Mouse (Mus musculus): ENCODE data around the gene Il12rb2.

The Il12rb2 gene

GRCm38 (mm10) chr6:67303210-67303609 is 72.8 kb downstream of the Il12rb2 start:
- no peak for TF ChIP-seq GATA4 (IDR thresholded peaks at IDR 0.05; ENCODE audit: insufficient replicate concordance, low read length)

DNA sequence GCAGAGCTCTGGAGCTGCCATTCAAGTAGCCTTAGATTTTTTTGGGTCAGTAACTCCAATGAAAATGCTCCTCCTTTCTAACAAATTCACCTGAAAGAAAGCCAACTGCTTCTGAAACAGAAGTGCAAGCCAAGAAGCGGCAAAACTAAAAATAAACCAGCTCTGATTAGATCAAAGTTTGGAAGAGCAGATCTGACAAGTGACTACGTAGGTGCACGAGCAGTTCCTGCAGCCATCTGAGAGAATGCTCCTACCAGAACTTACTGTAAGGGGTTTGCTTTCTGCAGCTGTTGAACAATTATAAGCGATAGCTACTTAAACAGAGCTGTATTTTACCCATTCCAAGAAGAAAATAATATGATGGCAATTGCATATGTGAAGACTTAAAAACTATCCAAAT is 73.5 kb downstream of the Il12rb2 start:
- TF ChIP-seq GATA4 (IDR thresholded peaks at IDR 0.05; ENCODE audit: insufficient replicate concordance, low read length), result no peak

DNA sequence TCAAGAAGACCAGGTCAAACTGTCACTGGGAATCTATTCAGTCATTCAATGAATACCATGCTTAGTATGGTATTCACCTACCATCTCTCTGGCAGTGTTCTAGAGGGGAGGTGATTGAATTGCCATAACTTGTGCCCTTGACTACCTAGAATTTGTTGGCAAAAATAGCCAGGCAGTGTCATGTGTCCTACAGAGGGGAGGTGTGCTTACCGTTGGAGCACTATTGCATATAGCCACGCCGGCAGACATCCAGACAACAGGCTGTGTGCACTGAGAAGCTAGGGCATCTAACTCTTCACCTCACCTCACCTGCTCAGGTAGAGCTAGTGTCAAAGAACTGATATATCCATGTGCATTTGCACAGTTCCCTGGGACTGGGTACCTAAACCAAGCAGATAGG is 74.8 kb downstream of the Il12rb2 start:
- no peak for TF ChIP-seq GATA4 (IDR thresholded peaks at IDR 0.05; ENCODE audit: insufficient replicate concordance, low read length)

DNA sequence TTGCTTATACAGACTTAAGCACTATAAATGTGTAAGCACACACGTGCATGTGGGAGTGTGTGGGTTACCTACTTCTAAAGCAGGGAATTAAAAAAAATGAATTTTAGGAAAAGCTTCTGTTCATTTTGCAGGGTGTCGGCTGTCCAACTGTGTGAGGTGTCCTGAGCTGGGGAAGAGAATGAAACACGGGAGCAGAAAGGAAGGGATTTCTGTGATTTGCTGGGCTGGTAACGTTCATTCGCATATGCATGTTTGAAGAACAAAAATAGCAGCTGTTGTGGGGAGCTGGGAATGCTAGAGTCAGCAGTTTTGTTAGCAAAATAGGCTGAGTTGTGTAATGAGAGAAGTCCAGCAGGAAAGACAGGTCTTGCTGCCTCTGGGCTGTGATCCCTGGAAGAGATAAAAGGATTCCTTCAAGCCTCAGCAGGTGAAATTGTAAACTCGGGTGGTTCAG is 75.3 kb downstream of the Il12rb2 start:
- no peak; the same call in 1 of the 2 replicates for TF ChIP-seq GATA4 (IDR thresholded peaks at IDR 0.05; ENCODE audit: insufficient replicate concordance, low read length)

GRCm38 (mm10) chr6:67300300-67300699 is 75.7 kb downstream of the Il12rb2 start:
- no peak for TF ChIP-seq GATA4 (IDR thresholded peaks at IDR 0.05; ENCODE audit: insufficient replicate concordance, low read length)

GRCm38 (mm10) chr6:67298742-67299141 is 77.2 kb downstream of the Il12rb2 start:
- TF ChIP-seq GATA4 (IDR thresholded peaks at IDR 0.05; ENCODE audit: insufficient replicate concordance, low read length), result no peak

DNA sequence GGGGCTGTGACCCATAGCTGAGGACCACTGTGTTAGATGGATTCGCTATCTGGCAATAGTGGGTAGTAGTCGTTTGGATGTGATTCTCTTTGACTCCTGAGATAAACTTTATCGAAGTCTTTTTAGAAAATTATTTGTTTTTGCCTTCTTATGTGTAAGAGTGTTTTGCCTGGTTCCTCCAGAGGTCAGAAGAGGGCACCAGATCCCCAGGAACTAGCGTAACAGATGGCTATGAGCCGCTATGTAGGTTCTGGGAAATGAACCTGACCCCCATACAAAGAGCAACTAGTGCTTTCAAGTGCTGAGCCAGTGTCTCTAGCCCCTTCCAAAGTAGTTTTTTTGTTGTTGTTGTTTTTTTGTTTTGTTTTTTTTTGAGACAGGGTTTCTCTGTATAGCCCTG is 79.9 kb downstream of the Il12rb2 start:
- no peak for TF ChIP-seq GATA4 (IDR thresholded peaks at IDR 0.05; ENCODE audit: insufficient replicate concordance, low read length)

DNA sequence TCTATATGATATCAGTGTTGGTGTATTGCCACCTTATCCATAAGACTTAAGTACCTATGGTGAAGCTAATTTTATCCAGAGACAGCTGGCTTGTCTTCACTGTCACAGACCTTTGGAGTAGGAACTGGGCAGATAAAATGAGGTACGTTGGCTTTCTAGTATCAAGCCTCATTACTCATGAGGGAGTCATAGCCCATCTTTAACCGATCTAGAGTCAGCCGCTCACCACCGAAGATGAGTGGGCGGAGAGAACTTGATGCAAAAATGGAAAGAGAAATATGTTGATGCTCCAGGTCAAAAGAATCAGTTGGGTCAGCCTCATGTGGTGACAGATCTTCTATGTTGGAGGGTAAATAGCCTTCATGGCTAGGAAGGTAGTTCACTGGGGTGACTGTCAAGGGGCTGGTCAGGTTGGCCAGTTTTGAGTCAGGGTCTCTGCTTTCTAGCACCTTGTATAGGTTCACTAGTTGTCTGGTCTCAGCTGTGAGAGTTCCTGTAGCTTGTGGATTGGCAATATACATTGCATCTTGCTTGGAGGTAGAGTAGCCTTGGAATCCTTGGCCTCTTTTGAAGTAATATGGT is 83.9 kb downstream of the Il12rb2 start:
- TF ChIP-seq GATA4 (IDR thresholded peaks at IDR 0.05; ENCODE audit: insufficient replicate concordance, low read length), result no peak

DNA sequence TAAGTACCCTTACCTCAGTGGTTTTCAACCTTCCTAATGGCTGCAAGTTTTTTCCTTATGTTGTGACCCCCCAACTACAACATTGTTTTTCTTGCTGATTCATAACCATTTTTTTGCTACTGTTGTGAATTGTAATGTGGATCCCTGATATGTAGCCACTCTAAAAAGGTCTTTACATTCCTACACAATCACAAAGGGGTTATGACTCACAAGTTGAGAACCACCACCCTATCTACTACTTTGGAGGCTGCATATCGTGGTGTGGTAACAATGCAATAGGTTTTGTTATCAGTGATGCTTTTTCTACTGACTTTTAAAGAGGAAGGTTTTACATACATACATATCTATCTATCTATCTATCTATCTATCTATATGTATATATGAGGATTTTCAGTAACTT is 93.1 kb downstream of the Il12rb2 start:
- TF ChIP-seq GATA4 (IDR thresholded peaks at IDR 0.05; ENCODE audit: insufficient replicate concordance, low read length), result no peak

DNA sequence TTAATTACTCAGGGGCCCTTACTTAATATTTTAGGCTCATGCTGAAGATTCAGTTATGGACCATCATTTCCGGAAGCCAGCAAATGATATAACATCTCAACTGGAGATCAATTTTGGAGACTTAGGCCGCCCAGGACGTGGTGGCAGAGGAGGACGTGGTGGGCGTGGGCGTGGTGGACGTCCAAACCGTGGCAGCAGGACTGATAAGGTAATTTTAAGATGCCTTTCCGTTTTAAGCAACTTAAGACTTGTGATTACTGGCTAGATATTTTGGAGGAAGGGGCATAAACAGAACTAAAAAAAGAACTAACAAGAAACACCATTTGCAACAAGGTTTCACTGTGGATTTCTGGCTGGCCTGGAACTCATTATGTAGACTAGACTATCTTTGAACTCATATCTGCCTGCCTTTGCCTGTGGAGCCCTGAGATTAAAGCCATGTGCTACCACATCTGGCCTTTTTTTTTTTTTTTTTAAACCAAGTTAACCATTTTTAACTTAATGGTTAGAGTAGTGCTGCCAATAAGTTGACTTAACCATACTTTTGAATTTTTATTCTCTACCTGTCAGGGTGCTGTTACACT is 94.3 kb downstream of the Il12rb2 start:
- no peak for TF ChIP-seq GATA4 (IDR thresholded peaks at IDR 0.05; ENCODE audit: insufficient replicate concordance, low read length)

- TF ChIP-seq GATA4 (IDR thresholded peaks at IDR 0.05; ENCODE audit: insufficient replicate concordance, low read length), result no peak
Observed at GRCm38 (mm10) chr6:67277944-67278343, 98.0 kb downstream of the Il12rb2 start.

DNA sequence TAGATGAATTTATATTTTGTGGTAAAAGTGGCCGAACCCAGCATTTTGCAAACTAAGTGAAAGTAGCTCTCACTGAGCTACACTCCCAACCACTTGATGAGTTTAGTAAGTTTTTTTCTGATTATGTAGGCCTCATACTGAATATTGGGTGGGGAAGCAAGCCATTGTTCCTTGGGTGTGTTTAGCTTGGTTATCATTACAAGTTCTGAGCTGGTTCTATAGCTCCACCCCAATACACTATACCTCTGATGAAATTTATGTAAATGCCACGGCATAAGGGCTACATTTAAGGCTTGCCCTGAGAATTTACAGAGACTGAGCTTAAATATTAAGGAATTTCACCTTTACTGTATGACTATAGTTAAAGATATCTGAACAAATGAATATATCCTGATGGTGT is 106.5 kb downstream of the Il12rb2 start:
- TF ChIP-seq GATA4 (IDR thresholded peaks at IDR 0.05; ENCODE audit: insufficient replicate concordance, low read length), result no peak

GRCm38 (mm10) chr6:67268983-67269382 is 107.0 kb downstream of the Il12rb2 start:
- no peak for TF ChIP-seq GATA4 (IDR thresholded peaks at IDR 0.05; ENCODE audit: insufficient replicate concordance, low read length)

DNA sequence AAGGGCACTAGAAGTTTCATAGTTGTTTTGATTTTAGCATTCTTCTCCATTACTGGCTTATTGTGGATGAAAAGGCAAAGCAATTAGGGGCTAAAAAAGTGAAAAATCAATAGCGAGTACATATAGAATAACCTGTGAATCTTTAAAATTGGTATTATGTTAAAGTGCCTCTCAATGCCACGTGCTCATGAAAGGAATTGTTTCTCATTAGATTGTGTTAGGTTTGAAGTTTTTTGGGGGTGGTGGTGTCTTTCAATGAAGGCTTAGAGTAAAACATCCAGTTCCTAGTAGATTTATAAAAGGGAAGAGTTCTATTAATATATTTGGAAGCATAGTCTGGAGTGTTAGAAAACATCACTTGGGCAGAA is 107.8 kb downstream of the Il12rb2 start:
- TF ChIP-seq GATA4 (IDR thresholded peaks at IDR 0.05; ENCODE audit: insufficient replicate concordance, low read length), result no peak

DNA sequence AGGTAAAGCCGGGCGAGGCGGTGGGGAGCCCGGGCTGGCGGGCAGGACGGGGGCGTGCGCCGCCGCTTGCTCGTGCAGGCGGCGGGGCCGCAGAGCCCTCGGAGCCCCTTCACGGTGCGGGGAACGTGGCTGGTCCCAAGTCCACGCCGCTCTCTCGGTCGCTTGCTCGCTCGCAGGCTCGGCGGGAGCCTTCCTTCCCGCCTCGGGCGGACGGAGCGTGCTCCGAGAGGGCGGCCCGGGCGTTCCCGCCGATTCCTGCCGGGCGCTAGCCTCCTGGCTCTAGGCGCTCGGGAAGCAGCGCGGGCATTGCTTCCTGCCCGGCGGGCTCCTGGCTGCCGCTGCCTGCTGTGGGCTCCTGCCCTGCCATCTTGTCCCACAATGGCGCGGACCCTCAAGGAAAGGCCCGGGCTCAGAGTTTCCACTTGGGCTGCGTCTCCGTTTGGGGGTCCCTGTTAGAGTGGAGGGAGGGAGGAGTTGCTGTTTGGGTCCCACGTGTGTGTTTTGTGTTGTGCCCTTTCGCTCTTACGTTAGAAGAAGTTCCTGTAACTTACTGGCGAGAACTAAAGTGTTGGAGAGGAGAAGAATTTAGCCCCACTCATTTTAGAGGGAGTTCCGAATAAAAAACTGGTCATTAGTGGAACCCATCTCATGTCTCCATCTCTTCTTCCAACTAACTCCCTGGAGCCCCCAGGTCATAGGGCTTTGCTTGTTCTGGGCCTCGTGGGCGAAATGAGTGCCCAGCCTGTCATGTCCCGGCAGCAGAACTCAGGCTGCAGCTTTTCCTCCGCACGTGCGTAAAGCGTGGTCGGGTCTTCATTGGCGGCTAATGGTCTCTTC is 108.4 kb downstream of the Il12rb2 start:
- TF ChIP-seq GATA4 (IDR thresholded peaks at IDR 0.05; ENCODE audit: insufficient replicate concordance, low read length), result no peak
